Mouse (Mus musculus): ENCODE measurements around the gene Hoxb6.

- TF ChIP-seq ZNF384 (IDR thresholded peaks at IDR 0.05; ENCODE audit: low read depth, low read length) (no peak), CHD2 (IDR thresholded peaks at IDR 0.05; ENCODE audit: low read depth, low read length) (no peak)
Measured at GRCm38 (mm10) chr11:96259038-96259437, 33.2 kb upstream of the Hoxb6 start.
